In genomic region chr1:105663962-105664812, GRCm38 (mm10) we compare ENCODE assay signal across 8 mouse cellular contexts. TPM values are rescaled to one million over a fixed set of nuclear protein-coding genes. Genes with fewer than 3 reads are reported as not detected.
DNase-seq lines count a peak whose midpoint lies in the region; ATAC-seq lines count a peak whose summit lies in the region.

No protein-coding gene starts in this region.

- no peaks in the 10 kb centered on the region for H3K27me3 ChIP-seq in lung, embryonic 15.5 days
- H3K27me3 ChIP-seq in forebrain, embryonic 11.5 days (ENCODE audit: control insufficient read depth, insufficient read depth, low read length) = no peaks in the 10 kb centered on the region
- no peaks in the 10 kb centered on the region for H3K27me3 ChIP-seq in kidney, embryonic 14.5 days (ENCODE audit: control insufficient read depth, insufficient read depth, low read length)
- no peaks in the 10 kb centered on the region for H3K27me3 ChIP-seq in stomach, embryonic 15.5 days (replicated peaks)

- under 1% methylated on average over 68 of the region's 68 CpGs for WGBS in lung, embryonic 15.5 days
- WGBS in forebrain, embryonic 11.5 days = under 1% methylated on average over 68 of the region's 68 CpGs
- WGBS in kidney, embryonic 14.5 days = 0% methylated on average over 68 of the region's 68 CpGs
- under 1% methylated on average over 68 of the region's 68 CpGs for WGBS in macrophage (ENCODE audit: missing documents)
- WGBS in stomach, embryonic 15.5 days = under 1% methylated on average over 68 of the region's 68 CpGs

- DNase-seq in lung, postnatal 25 days (ENCODE audit: low spot score) = no peak
- DNase-seq in T-cell, adult 2 months (ENCODE audit: low spot score) = peak; percentile 5
- peak; percentile 62 for DNase-seq in forebrain, embryonic 11.5 days (ENCODE audit: low spot score)
- no peak for DNase-seq in urinary bladder, postnatal 36 days (ENCODE audit: low spot score in 2 of 2)

- no peaks in the 10 kb centered on the region for H3K9me3 ChIP-seq in lung, embryonic 15.5 days
- no peaks in the 10 kb centered on the region for H3K9me3 ChIP-seq in forebrain, embryonic 11.5 days (ENCODE audit: control insufficient read depth, low read length)
- H3K9me3 ChIP-seq in kidney, embryonic 14.5 days (ENCODE audit: control insufficient read depth, low read length) = no peaks in the 10 kb centered on the region
- H3K9me3 ChIP-seq in stomach, embryonic 15.5 days = no peaks in the 10 kb centered on the region

- ATAC-seq in lung, embryonic 15.5 days (ENCODE audit: borderline replicate concordance, extremely low read depth, low FRiP score, low TSS enrichment) = peak; percentile 29; the same call in 1 of the 2 replicates
- no peak for ATAC-seq in forebrain, embryonic 11.5 days (replicated peaks; ENCODE audit: low FRiP score)
- ATAC-seq in kidney, embryonic 14.5 days (ENCODE audit: low FRiP score, low TSS enrichment) = peak; percentile 50
- peak; percentile 2; the same call in 1 of the 2 replicates for ATAC-seq in stomach, embryonic 15.5 days (ENCODE audit: insufficient read depth, low FRiP score, low read depth)

- peak overlapping the region; percentile 64 for H3K27ac ChIP-seq in lung, embryonic 15.5 days
- H3K27ac ChIP-seq in forebrain, embryonic 11.5 days (ENCODE audit: low read depth, low read length) = no peak overlapping the region
- H3K27ac ChIP-seq in kidney, embryonic 14.5 days (ENCODE audit: low read depth, low read length) = no peak overlapping the region
- H3K27ac ChIP-seq in macrophage = peak overlapping the region; percentile 84
- peak overlapping the region; percentile 74; the same call in 1 of the 2 replicates for H3K27ac ChIP-seq in stomach, embryonic 15.5 days

- no peaks in the 10 kb centered on the region for H3K36me3 ChIP-seq in lung, embryonic 15.5 days
- H3K36me3 ChIP-seq in forebrain, embryonic 11.5 days (ENCODE audit: control insufficient read depth, insufficient read depth, low read length) = no peaks in the 10 kb centered on the region
- H3K36me3 ChIP-seq in kidney, embryonic 14.5 days (ENCODE audit: control insufficient read depth, insufficient read depth, low read length) = no peaks in the 10 kb centered on the region
- no peaks in the 10 kb centered on the region for H3K36me3 ChIP-seq in macrophage (ENCODE audit: inconsistent target)
- no peaks in the 10 kb centered on the region for H3K36me3 ChIP-seq in stomach, embryonic 15.5 days

- peak overlapping the region; percentile 98 for H3K4me3 ChIP-seq in lung, embryonic 15.5 days
- peak overlapping the region; percentile 93 for H3K4me3 ChIP-seq in forebrain, embryonic 11.5 days (ENCODE audit: low read depth, low read length)
- H3K4me3 ChIP-seq in kidney, embryonic 14.5 days (ENCODE audit: low read length) = peak overlapping the region; percentile 99
- H3K4me3 ChIP-seq in macrophage (ENCODE audit: inconsistent target) = peak overlapping the region; percentile 95
- peak overlapping the region; percentile 90 for H3K4me3 ChIP-seq in stomach, embryonic 15.5 days (replicated peaks)

- H3K79me2 ChIP-seq in macrophage (ENCODE audit: inconsistent target) = peaks cover 96% of the 10 kb centered on the region

- peak overlapping the region; percentile 83 for H3K9ac ChIP-seq in lung, embryonic 15.5 days
- peak overlapping the region; percentile 80 for H3K9ac ChIP-seq in forebrain, embryonic 11.5 days (ENCODE audit: low read length)
- H3K9ac ChIP-seq in kidney, embryonic 14.5 days (ENCODE audit: low read depth, low read length) = peak overlapping the region; percentile 87
- peak overlapping the region; percentile 67 for H3K9ac ChIP-seq in stomach, embryonic 15.5 days

- peaks cover 6% of the 10 kb centered on the region; the same call in 1 of the 2 replicates for H3K4me1 ChIP-seq in lung, embryonic 15.5 days
- H3K4me1 ChIP-seq in forebrain, embryonic 11.5 days (replicated peaks; ENCODE audit: control insufficient read depth, insufficient read depth, low read length) = no peaks in the 10 kb centered on the region
- peaks cover 3% of the 10 kb centered on the region; the same call in 1 of the 2 replicates for H3K4me1 ChIP-seq in kidney, embryonic 14.5 days (ENCODE audit: control insufficient read depth, insufficient read depth, low read length)
- H3K4me1 ChIP-seq in stomach, embryonic 15.5 days = 0 out of 2 replicates have a peak, but pooled peaks cover 3% of the 10 kb centered on the region

- peak overlapping the region; percentile 74 for H3K4me2 ChIP-seq in lung, embryonic 15.5 days
- H3K4me2 ChIP-seq in forebrain, embryonic 11.5 days (ENCODE audit: low read depth, low read length, severe bottlenecking) = peak overlapping the region; percentile 88
- H3K4me2 ChIP-seq in kidney, embryonic 14.5 days (replicated peaks; ENCODE audit: low read depth, low read length) = peak overlapping the region; percentile 82
- peak overlapping the region; percentile 78 for H3K4me2 ChIP-seq in stomach, embryonic 15.5 days

RNA-seq across cellular contexts. Expression of gene Relch, which starts 0.5 kb away (rescaled TPM):
- 24.0 and 25.3 TPM in 2 replicates for polyA plus RNA-seq in lung, embryonic 15.5 days (2015; fragmentation: Nextera tagmentation; extraction: Ambion mirVana)
- polyA plus RNA-seq in forebrain, embryonic 11.5 days (2014; fragmentation: Nextera tagmentation; extraction: Ambion mirVana) = 28.5 and 33.0 TPM in 2 replicates
- 21.7 and 25.8 TPM in 2 replicates for polyA plus RNA-seq in kidney, embryonic 14.5 days (2014; fragmentation: Nextera tagmentation; extraction: Ambion mirVana)
- total RNA-seq in macrophage (2018; cell fraction: chromatin; rRNA removed) = 100 to 1,000 TPM in 23 of 26 experiments, 10 to 100 TPM in 3; 83.1 to 355 (median 229) TPM
- 10 to 100 TPM in 23 of 26 experiments, 1 to 10 TPM in 3; 9.4 to 26.8 (median 14.8) TPM for total RNA-seq in macrophage (2018; cell fraction: cytosol; rRNA removed)
- total RNA-seq in macrophage (2018; cell fraction: nucleus; rRNA removed) = 100 to 1,000 TPM in 15 of 26 experiments, 10 to 100 TPM in 11; 38.9 to 264 (median 110) TPM
- 9.0 to 19.0 TPM (median 14.6 TPM) in 3 replicates for polyA plus RNA-seq in macrophage (2018)
- polyA plus RNA-seq in stomach, embryonic 15.5 days (2015; fragmentation: Nextera tagmentation; extraction: Ambion mirVana) = 28.1 and 28.4 TPM in 2 replicates

RNA-seq across cellular contexts. Expression of gene Pign, which starts 0.7 kb away (rescaled TPM):
- 14.7 and 16.4 TPM in 2 replicates for polyA plus RNA-seq in lung, embryonic 15.5 days (2015; fragmentation: Nextera tagmentation; extraction: Ambion mirVana)
- 14.3 and 15.9 TPM in 2 replicates for polyA plus RNA-seq in forebrain, embryonic 11.5 days (2014; fragmentation: Nextera tagmentation; extraction: Ambion mirVana)
- polyA plus RNA-seq in kidney, embryonic 14.5 days (2014; fragmentation: Nextera tagmentation; extraction: Ambion mirVana) = 13.5 and 22.6 TPM in 2 replicates
- 100 to 1,000 TPM in 25 of 26 experiments, 10 to 100 TPM in 1; 99.3 to 285 (median 194) TPM for total RNA-seq in macrophage (2018; cell fraction: chromatin; rRNA removed)
- total RNA-seq in macrophage (2018; cell fraction: cytosol; rRNA removed) = 10 to 100 TPM; 14.9 to 34.7 (median 21.7) TPM
- total RNA-seq in macrophage (2018; cell fraction: nucleus; rRNA removed) = 100 to 1,000 TPM in 10 of 26 experiments, 10 to 100 TPM in 16; 58.7 to 197 (median 88.7) TPM
- 11.7 to 21.3 TPM (median 14.0 TPM) in 3 replicates for polyA plus RNA-seq in macrophage (2018)
- 13.9 and 15.7 TPM in 2 replicates for polyA plus RNA-seq in stomach, embryonic 15.5 days (2015; fragmentation: Nextera tagmentation; extraction: Ambion mirVana)

Comparison
In these comparisons a context has a peak if more than half of its experiments do, and no peak if none do; other contexts are left out.
1. H3K27ac ChIP-seq: peak in lung, embryonic 15.5 days (single experiment), macrophage (single experiment) and stomach, embryonic 15.5 days (single experiment); none in forebrain, embryonic 11.5 days (single experiment) and kidney, embryonic 14.5 days (single experiment).
2. DNase-seq: peak in T-cell, adult 2 months (single experiment) and forebrain, embryonic 11.5 days (single experiment); none in lung, postnatal 25 days (single experiment) and urinary bladder, postnatal 36 days (0 of 2).
3. Peak in every context shown above with its lines, with median percentiles within 50 percentile points of each other: H3K4me2 ChIP-seq, H3K4me3 ChIP-seq and H3K9ac ChIP-seq.